Mouse (Mus musculus) embryonic facial prominence, embryonic 14.5 days (tissue): ENCODE measurements around the gene Ankle2. TPM values are rescaled to one million over a fixed set of nuclear protein-coding genes. Genes with fewer than 3 reads are reported as not detected.

Experiments
- ATAC-seq: fragments of 200-750 bp; cut with Nextera tagmentation; 2 replicates; pipeline ENCODE4 v1.8.0; 2017; ENCODE audit warnings: low read depth, moderate number of reproducible peaks, moderate TSS enrichment
- DNase-seq: peaks from one replicate; pipeline ENCODE4 v3.0.0-alpha.2; 2015; ENCODE audit warnings: low spot score
- H3K27ac ChIP-seq: fragments of 300-500 bp; sonication (generic); replicated peaks from 2 replicates; pipeline ENCODE4 v1.5.1; 2014; ENCODE audit warnings: low read depth, mild to moderate bottlenecking, low read length, moderate library complexity
- H3K27me3 ChIP-seq: fragments of 300-500 bp; sonication (generic); replicated peaks from 2 replicates; pipeline ENCODE4 v1.6.1; 2014; ENCODE audit warnings: low read length; ENCODE audit not compliant: control insufficient read depth, insufficient read depth
- H3K36me3 ChIP-seq: fragments of 300-500 bp; sonication (generic); 2 replicates; pipeline ENCODE4 v1.6.1; 2014; ENCODE audit warnings: low read length, mixed read lengths; ENCODE audit not compliant: control insufficient read depth, insufficient read depth
- H3K4me1 ChIP-seq: fragments of 300-500 bp; sonication (generic); 2 replicates; pipeline ENCODE4 v1.6.1; 2014; ENCODE audit warnings: antibody characterized with exemption, low read length; ENCODE audit not compliant: control insufficient read depth, insufficient read depth
- H3K4me2 ChIP-seq: fragments of 300-500 bp; sonication (generic); 2 replicates; pipeline ENCODE4 v1.6.1; 2014; ENCODE audit warnings: low read depth, mild to moderate bottlenecking, low read length, moderate library complexity, mixed read lengths
- H3K4me3 ChIP-seq: fragments of 300-500 bp; sonication (generic); 2 replicates; pipeline ENCODE4 v1.5.1; 2014; ENCODE audit warnings: low read depth, mild to moderate bottlenecking, low read length
- H3K9ac ChIP-seq: fragments of 300-500 bp; sonication (generic); 2 replicates; pipeline ENCODE4 v1.6.1; 2014; ENCODE audit warnings: low read depth, mild to moderate bottlenecking, low read length, moderate library complexity, mixed read lengths
- H3K9me3 ChIP-seq: fragments of 300-500 bp; sonication (generic); 2 replicates; pipeline ENCODE4 v1.6.1; 2016; ENCODE audit warnings: low read length; ENCODE audit not compliant: control insufficient read depth
- WGBS: fragments of 180-500 bp; shearing (Covaris S2); extraction: QIAGEN DNeasy Blood & Tissue Kit; methylation state at CpG from one replicate; pipeline ENCODE4 v1.1.7; 2014; 5-methylcytosine and 5-hydroxymethylcytosine counted together
- polyA plus RNA-seq: library from polyadenylated mRNA; unstranded; fragments of >200 nt; fragmentation: Nextera tagmentation; extraction: Ambion mirVana; gene quantifications from 2 replicates; pipeline ENCODE4 v1.2.1, GENCODE M21; 2014

Ankle2 gene
- 26.5 and 29.1 TPM in 2 replicates for polyA plus RNA-seq

GRCm38 (mm10) chr5:110230780-110231461 is at the start of gene Ankle2:
Gene Ankle2 (plus strand): TSS chr5:110231004.
- ATAC-seq = peak; percentile 98
- WGBS = under 1% methylated on average over 21 of the region's 81 CpGs
- peaks cover 29% of the 10 kb centered on the region for H3K36me3 ChIP-seq
- peak within 1 kb of the TSS; percentile 97 for H3K27ac ChIP-seq
- no peaks in the 10 kb centered on the region for H3K9me3 ChIP-seq
- peak within 1 kb of the TSS; percentile 80 for H3K4me3 ChIP-seq
- peak; percentile 93 for DNase-seq
- peak within 1 kb of the TSS; percentile 96 for H3K9ac ChIP-seq
- H3K27me3 ChIP-seq = no peaks in the 10 kb centered on the region
- peak within 1 kb of the TSS; percentile 80 for H3K4me2 ChIP-seq
- H3K4me1 ChIP-seq = peaks cover 2% of the 10 kb centered on the region; the same call in 1 of the 2 replicates

GRCm38 (mm10) chr5:110181716-110182115 is 49.1 kb upstream of the Ankle2 start:
- DNase-seq = no peak

GRCm38 (mm10) chr5:110203164-110203895 is 27.5 kb upstream of the Ankle2 start:
- 86% methylated on average over 10 of the region's 10 CpGs for WGBS
- H3K4me1 ChIP-seq = no peaks in the 10 kb centered on the region
- H3K36me3 ChIP-seq = peaks cover 86% of the 10 kb centered on the region
- H3K9ac ChIP-seq = no peak overlapping the region
- no peak overlapping the region for H3K4me3 ChIP-seq
- no peak overlapping the region for H3K27ac ChIP-seq
- DNase-seq (no peak), ATAC-seq (no peak)
- H3K9me3 ChIP-seq = no peaks in the 10 kb centered on the region
- no peaks in the 10 kb centered on the region for H3K27me3 ChIP-seq
- no peak overlapping the region for H3K4me2 ChIP-seq

More at GRCm38 (mm10) chr5:110181716-110182115, 49.1 kb upstream of the Ankle2 start:
- H3K27me3 ChIP-seq = no peaks in the 10 kb centered on the region
- H3K27ac ChIP-seq = no peak overlapping the region
- peaks cover 7% of the 10 kb centered on the region for H3K4me1 ChIP-seq
- H3K9me3 ChIP-seq = no peaks in the 10 kb centered on the region
- no peak overlapping the region for H3K4me3 ChIP-seq
- no peak overlapping the region for H3K9ac ChIP-seq
- 94% methylated on average over 5 of the region's 5 CpGs for WGBS
- peaks cover 48% of the 10 kb centered on the region for H3K36me3 ChIP-seq
- ATAC-seq = no peak
- H3K4me2 ChIP-seq = no peak overlapping the region

- no peaks in the 10 kb centered on the region for H3K9me3 ChIP-seq
- 85% methylated on average over 6 of the region's 6 CpGs for WGBS
Measured at GRCm38 (mm10) chr5:110204777-110205176, 26.0 kb upstream of the Ankle2 start.

GRCm38 (mm10) chr5:110211312-110211711 is 19.5 kb upstream of the Ankle2 start:
- DNase-seq = no peak
- Histone ChIP-seq H3K9ac (no peak overlapping the region), H3K27me3 (no peaks in the 10 kb centered on the region), H3K27ac (no peak overlapping the region), H3K4me2 (no peak overlapping the region), H3K36me3 (peaks cover 96% of the 10 kb centered on the region), H3K4me3 (no peak overlapping the region), H3K4me1 (no peaks in the 10 kb centered on the region), H3K9me3 (no peaks in the 10 kb centered on the region)
- no peak for ATAC-seq
- WGBS = 75% methylated on average over 2 of the region's 2 CpGs

More at GRCm38 (mm10) chr5:110204777-110205176, 26.0 kb upstream of the Ankle2 start:
- no peak overlapping the region for H3K9ac ChIP-seq
- no peak overlapping the region for H3K4me2 ChIP-seq
- no peaks in the 10 kb centered on the region for H3K4me1 ChIP-seq
- ATAC-seq = no peak
- H3K36me3 ChIP-seq = peaks cover 96% of the 10 kb centered on the region
- no peaks in the 10 kb centered on the region for H3K27me3 ChIP-seq
- DNase-seq = no peak
- no peak overlapping the region for H3K27ac ChIP-seq
- H3K4me3 ChIP-seq = no peak overlapping the region

GRCm38 (mm10) chr5:110216780-110217179 is 14.0 kb upstream of the Ankle2 start:
- 96% methylated on average over 3 of the region's 3 CpGs for WGBS
- peaks cover 97% of the 10 kb centered on the region for H3K36me3 ChIP-seq

GRCm38 (mm10) chr5:110220331-110220730 is 10.5 kb upstream of the Ankle2 start:
- Histone ChIP-seq H3K4me1 (no peaks in the 10 kb centered on the region), H3K27ac (no peak overlapping the region), H3K36me3 (peaks cover 87% of the 10 kb centered on the region), H3K9ac (no peak overlapping the region), H3K27me3 (no peaks in the 10 kb centered on the region), H3K4me2 (no peak overlapping the region), H3K9me3 (no peaks in the 10 kb centered on the region), H3K4me3 (no peak overlapping the region)
- 94% methylated on average over 4 of the region's 4 CpGs for WGBS
- DNase-seq (no peak), ATAC-seq (no peak)

More at GRCm38 (mm10) chr5:110216780-110217179, 14.0 kb upstream of the Ankle2 start:
- Histone ChIP-seq H3K9me3 (no peaks in the 10 kb centered on the region), H3K27me3 (no peaks in the 10 kb centered on the region), H3K4me3 (no peak overlapping the region), H3K27ac (no peak overlapping the region), H3K4me1 (no peaks in the 10 kb centered on the region), H3K9ac (no peak overlapping the region), H3K4me2 (no peak overlapping the region)
- no peak for DNase-seq
- no peak for ATAC-seq

- Histone ChIP-seq H3K9ac (no peak overlapping the region), H3K9me3 (no peaks in the 10 kb centered on the region), H3K27me3 (no peaks in the 10 kb centered on the region), H3K4me1 (no peaks in the 10 kb centered on the region), H3K4me2 (no peak overlapping the region), H3K27ac (no peak overlapping the region), H3K36me3 (peaks cover 80% of the 10 kb centered on the region), H3K4me3 (no peak overlapping the region)
- no peak for ATAC-seq
- 81% methylated on average over 6 of the region's 6 CpGs for WGBS
- no peak for DNase-seq
Measured at GRCm38 (mm10) chr5:110222757-110223156, 8.0 kb upstream of the Ankle2 start.
